Mouse (Mus musculus) liver, adult 2 months (tissue): ENCODE measurements at regions not wholly inside any gene's neighbourhood (a gene's known extent, or its start where the extent isn't known, plus 50 kb on each side); places are given as distances from the start of the nearest gene placed in this dataset.

Experiments used
- DNase-seq: peaks from one replicate; pipeline ENCODE4 v3.0.0-alpha.2; 2011; ENCODE audit warnings: low read depth, low spot score; ENCODE audit errors: extremely low read depth
- H3K27ac ChIP-seq: fragments of 200-500 bp; replicated peaks from 2 replicates; pipeline ENCODE4 v1.5.1; 2012; ENCODE audit warnings: low read depth, mild to moderate bottlenecking, control low read depth, inconsistent platforms, low read length; ENCODE audit not compliant: insufficient read depth
- H3K27me3 ChIP-seq: fragments of 200-500 bp; 2 replicates; pipeline ENCODE4 v1.6.1; 2012; ENCODE audit warnings: mild to moderate bottlenecking, moderate library complexity, low read length, inconsistent platforms; ENCODE audit not compliant: control insufficient read depth, insufficient read depth
- H3K36me3 ChIP-seq: fragments of 200-500 bp; 2 replicates; pipeline ENCODE4 v1.6.1; 2012; ENCODE audit warnings: low read length, inconsistent platforms; ENCODE audit not compliant: control insufficient read depth, insufficient read depth
- H3K4me1 ChIP-seq: fragments of 200-500 bp; 2 replicates; pipeline ENCODE4 v1.6.1; 2011; ENCODE audit warnings: low read length; ENCODE audit not compliant: control insufficient read depth, insufficient read depth
- H3K4me3 ChIP-seq: fragments of 200-500 bp; 2 replicates; pipeline ENCODE4 v1.5.1; 2011; ENCODE audit warnings: low read depth, mild to moderate bottlenecking, control low read depth, low read length, moderate library complexity; ENCODE audit not compliant: insufficient read depth
- H3K79me2 ChIP-seq: fragments of 200-500 bp; 2 replicates; pipeline ENCODE4 v1.6.1; 2012; ENCODE audit warnings: inconsistent platforms, mild to moderate bottlenecking, low read length, moderate library complexity; ENCODE audit not compliant: control insufficient read depth, insufficient read depth
- H3K9ac ChIP-seq: fragments of 200-500 bp; 2 replicates; pipeline ENCODE4 v1.6.1; 2012; ENCODE audit warnings: low read depth, mild to moderate bottlenecking, control low read depth, inconsistent platforms, low read length
- CTCF ChIP-seq: fragments of 200-500 bp; IDR thresholded peaks from 2 replicates; pipeline ENCODE4 v1.5.1; 2011; ENCODE audit warnings: low read depth, low read length, control low read depth
- POLR2A ChIP-seq: fragments of 200-500 bp; IDR thresholded peaks from 2 replicates; pipeline ENCODE4 v1.6.1; 2011; ENCODE audit warnings: low read length, control low read depth; ENCODE audit not compliant: insufficient read depth; ENCODE audit errors: extremely low read depth
- WGBS: fragments of 180-500 bp; shearing (Covaris S2); methylation state at CpG from one replicate; pipeline ENCODE4 v1.1.7; 2018; 5-methylcytosine and 5-hydroxymethylcytosine counted together

DNA sequence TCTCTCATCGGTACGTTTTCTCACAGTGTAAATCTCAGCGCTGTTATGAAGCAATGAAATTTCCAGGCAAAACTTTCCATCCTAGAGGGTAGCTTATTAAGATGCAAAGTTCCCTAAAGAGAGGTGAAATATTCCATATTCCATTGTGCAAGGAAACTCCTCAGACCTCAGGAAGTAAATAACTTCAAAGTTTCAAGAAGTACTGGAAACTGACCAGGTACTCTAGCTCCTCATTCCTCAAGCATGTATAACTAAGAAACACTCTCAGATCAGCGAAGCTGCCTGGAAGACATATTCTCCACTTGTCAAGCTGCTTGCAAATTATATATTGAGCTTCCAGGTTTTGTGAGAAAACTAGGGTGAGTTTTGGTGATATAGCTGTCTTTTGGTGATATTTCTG lies 279.8 kb upstream of the Mad2l1 start:
- 84% methylated on average over 4 of the region's 4 CpGs for WGBS

DNA sequence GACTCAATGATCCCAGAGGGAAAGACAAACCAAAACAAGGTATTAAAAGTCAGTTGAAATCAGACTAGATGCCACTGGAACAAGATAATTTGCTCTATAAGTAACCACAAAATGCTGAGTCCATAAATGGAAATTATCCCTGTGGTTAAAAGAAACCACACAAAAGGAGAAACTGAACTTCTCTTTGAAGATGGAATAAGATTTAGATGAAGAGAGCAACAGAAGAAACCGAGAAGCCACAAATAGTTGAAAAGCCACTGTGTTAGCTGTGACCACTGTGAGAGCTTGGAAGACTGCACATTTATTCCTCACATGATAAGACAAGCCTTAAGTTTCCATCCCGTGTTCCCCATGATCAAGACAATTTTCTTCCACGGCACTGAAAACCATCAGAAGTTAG lies 271.8 kb upstream of the Mad2l1 start:
- Histone ChIP-seq H3K4me3 (no peak overlapping the region), H3K79me2 (no peaks in the 10 kb centered on the region), H3K36me3 (no peaks in the 10 kb centered on the region), H3K27me3 (no peaks in the 10 kb centered on the region), H3K27ac (no peak overlapping the region), H3K9ac (no peak overlapping the region), H3K4me1 (no peaks in the 10 kb centered on the region)
- WGBS, result 70% methylated on average over 3 of the region's 3 CpGs
- TF ChIP-seq CTCF (no peak), POLR2A (no peak)
- no peak for DNase-seq

More for the DNA sequence above, 279.8 kb upstream of the Mad2l1 start:
- H3K79me2 ChIP-seq, result no peaks in the 10 kb centered on the region
- H3K27me3 ChIP-seq, result no peaks in the 10 kb centered on the region
- H3K4me3 ChIP-seq, result no peak overlapping the region
- no peak for DNase-seq
- TF ChIP-seq CTCF, result no peak
- TF ChIP-seq POLR2A, result no peak
- H3K9ac ChIP-seq, result no peak overlapping the region
- H3K27ac ChIP-seq, result no peak overlapping the region
- H3K36me3 ChIP-seq, result no peaks in the 10 kb centered on the region
- no peaks in the 10 kb centered on the region for H3K4me1 ChIP-seq

DNA sequence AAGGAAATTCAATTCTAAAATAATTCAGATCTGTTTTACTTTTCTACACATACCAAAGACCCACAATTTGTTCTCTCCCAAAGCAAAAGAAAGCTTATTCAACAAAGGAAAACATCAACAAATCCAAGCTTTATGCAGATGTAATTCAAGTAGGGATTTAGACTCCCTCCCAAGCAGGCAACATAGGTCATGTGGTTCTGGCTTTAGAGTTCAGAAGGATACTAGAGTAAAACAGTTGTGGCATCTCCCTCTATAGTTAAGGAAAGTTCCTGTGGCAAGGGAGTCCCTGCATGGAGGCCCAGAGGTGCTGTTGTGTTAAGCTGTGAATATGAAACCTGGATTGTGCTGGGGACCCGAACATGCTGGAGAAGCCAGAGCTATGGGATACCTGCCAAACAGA lies 271.3 kb upstream of the Mad2l1 start:
- DNase-seq, result no peak
- Histone ChIP-seq H3K9ac (no peak overlapping the region), H3K4me3 (no peak overlapping the region), H3K36me3 (no peaks in the 10 kb centered on the region), H3K79me2 (no peaks in the 10 kb centered on the region), H3K27me3 (no peaks in the 10 kb centered on the region), H3K4me1 (no peaks in the 10 kb centered on the region), H3K27ac (no peak overlapping the region)
- 72% methylated on average over 1 of the region's 1 CpGs for WGBS
- TF ChIP-seq POLR2A (no peak), CTCF (no peak)

DNA sequence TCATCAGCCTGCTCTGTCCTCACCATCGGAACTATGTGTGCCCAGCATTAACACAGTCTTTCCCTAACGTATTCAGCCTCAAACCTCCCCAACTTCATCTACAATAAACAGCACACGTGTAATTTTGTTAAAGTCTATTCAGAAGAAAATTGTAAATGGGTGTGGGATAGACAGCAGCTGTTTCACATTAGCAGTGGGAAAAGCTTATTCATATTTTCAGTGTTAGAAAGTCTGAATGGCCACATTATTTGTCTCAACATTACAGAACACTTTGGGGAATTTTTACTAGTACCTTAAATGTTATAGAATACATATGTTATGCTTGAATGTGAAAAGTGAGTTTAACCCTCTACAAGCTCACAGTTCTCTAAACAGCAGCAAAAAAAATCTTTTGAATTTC lies 266.8 kb upstream of the Mad2l1 start:
- TF ChIP-seq POLR2A, result no peak
- TF ChIP-seq CTCF, result no peak
- DNase-seq, result no peak
- Histone ChIP-seq H3K4me1 (no peaks in the 10 kb centered on the region), H3K4me3 (no peak overlapping the region), H3K27me3 (no peaks in the 10 kb centered on the region), H3K36me3 (no peaks in the 10 kb centered on the region), H3K27ac (no peak overlapping the region), H3K79me2 (no peaks in the 10 kb centered on the region), H3K9ac (no peak overlapping the region)
- WGBS, result 84% methylated on average over 3 of the region's 3 CpGs

DNA sequence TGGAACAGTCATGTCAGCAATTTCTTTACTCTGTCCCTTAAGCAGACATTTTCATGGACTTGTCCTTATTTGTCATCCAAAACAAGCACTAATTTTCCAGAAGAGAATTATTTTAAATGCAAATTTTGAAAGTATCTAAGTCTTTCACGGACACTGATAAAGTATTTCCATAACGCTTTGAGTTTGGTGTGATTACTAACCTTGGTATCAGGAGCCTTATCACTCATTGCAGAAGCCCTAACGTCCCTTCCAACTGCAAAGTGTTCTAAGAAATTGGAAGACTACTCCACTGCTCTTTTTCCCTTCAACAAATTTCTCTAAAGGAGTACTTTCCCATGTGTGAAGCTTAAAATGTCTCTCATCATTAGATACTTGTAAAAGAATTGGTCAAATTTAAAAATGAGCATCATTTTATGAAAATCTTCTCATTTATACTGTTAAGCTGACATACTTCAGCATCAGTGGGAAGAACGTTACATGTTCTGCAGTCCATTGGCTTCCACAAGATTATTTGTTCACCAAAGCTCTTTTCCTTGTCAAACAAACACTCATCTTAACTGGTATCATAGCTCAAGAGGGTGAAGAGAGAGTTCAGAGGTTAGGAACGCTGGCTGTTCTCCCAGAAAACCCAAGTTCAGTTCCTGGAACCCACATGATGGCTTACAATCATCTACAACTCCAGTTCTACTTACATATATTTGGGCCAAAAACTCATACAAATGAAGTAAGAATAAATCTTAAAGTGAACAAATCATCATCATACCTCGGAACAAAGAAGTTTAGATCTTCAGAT lies 263.6 kb upstream of the Mad2l1 start:
- peak; percentile 26 for DNase-seq
- Histone ChIP-seq H3K36me3 (no peaks in the 10 kb centered on the region), H3K4me3 (no peak overlapping the region), H3K79me2 (no peaks in the 10 kb centered on the region), H3K27me3 (no peaks in the 10 kb centered on the region), H3K9ac (no peak overlapping the region), H3K4me1 (no peaks in the 10 kb centered on the region), H3K27ac (no peak overlapping the region)
- 53% methylated on average over 6 of the region's 6 CpGs for WGBS
- TF ChIP-seq CTCF, result no peak
- TF ChIP-seq POLR2A, result no peak

DNA sequence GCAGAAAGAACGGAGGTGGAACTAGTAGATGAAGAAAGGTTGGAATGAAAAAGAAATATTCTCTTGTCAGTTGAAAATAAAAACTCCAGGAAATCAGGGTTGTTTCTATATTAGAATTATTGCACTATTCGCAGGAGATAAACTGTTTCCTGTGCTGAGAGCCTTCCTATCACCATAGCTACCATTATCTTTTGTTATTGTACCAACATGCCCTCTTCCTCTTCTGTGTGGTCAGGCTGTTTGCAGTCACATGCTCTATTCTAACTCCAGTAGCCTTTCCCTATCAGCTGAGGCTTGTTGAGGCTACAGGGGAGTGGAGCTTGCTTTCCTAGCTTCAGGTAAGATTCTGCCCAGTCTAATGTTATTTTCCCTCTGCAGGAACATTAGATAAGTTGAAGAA lies 263.0 kb upstream of the Mad2l1 start:
- H3K4me3 ChIP-seq, result no peak overlapping the region
- WGBS, result 59% methylated on average over 2 of the region's 2 CpGs
- no peaks in the 10 kb centered on the region for H3K36me3 ChIP-seq
- TF ChIP-seq CTCF, result no peak
- TF ChIP-seq POLR2A, result no peak
- no peak overlapping the region for H3K9ac ChIP-seq
- no peaks in the 10 kb centered on the region for H3K27me3 ChIP-seq
- H3K4me1 ChIP-seq, result no peaks in the 10 kb centered on the region
- DNase-seq, result peak; percentile 19
- H3K79me2 ChIP-seq, result no peaks in the 10 kb centered on the region
- H3K27ac ChIP-seq, result no peak overlapping the region
